Mouse (Mus musculus): ENCODE measurements around the gene Enpp4.

Enpp4 gene

DNA sequence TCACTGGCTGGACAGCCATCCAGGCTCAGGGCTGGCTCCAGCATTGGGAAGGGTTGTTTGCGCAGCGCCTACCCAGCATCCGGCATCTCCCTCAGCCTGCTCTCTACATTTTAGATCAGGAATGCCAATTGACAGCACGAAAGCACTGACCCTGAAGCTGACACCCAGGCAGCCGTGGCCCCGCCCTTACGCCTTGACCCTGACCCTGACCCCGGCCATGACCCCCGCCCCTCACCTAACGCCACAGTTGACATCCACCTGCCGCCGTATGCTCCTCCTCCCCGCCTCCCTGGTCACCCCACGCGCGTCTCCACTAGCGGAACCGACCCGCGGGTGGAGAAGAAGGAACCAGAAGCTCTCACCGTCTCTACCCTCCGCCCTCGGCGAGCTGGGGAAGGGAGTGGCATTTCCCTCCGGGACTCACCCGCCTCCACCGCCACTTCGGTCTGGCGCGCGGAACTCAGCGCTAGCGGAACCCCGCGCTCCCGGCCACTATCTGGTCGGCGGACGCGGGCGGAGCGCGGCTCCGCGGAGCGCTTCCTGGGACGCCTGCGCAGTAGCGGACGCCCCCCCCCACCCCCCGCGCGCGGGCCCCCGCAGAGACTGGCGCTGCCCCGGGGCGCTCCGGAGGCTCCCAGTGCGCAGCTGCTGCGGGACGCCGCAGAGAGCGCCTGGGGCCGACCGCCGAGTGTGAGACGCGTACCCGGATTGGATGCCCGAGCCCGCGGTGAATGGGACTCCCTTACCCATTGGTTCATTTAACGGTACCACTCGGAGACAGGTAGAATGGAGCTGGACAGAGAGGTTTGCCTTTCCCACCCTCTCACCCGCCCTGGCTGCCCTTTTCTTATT lies at the start of gene Enpp4:
Gene Enpp4, minus strand, starts transcription at position 523 of the 852 bp plus-strand sequence.
- peak; percentile 89 to 93 for DNase-seq

DNA sequence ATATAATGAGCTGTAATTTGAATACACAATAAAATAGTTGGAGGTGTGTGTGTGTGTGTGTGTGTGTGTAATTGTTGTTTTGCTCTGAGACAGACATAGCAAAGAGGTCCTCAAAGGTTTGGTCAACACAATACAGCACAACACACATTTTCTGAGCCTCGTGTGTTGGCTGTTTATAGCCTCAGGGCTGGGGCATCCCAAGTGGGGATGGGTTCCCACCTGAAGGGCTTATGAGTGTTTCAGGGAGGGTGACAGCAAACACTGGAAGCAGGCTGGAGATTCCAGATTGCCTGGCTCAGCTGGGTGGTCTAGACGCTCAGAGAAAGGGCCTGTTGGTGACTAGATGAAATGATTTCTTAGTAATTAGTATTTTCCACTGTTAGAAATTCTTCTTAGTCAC lies 49.6 kb upstream of the Enpp4 start:
- DNase-seq, result no peak

DNA sequence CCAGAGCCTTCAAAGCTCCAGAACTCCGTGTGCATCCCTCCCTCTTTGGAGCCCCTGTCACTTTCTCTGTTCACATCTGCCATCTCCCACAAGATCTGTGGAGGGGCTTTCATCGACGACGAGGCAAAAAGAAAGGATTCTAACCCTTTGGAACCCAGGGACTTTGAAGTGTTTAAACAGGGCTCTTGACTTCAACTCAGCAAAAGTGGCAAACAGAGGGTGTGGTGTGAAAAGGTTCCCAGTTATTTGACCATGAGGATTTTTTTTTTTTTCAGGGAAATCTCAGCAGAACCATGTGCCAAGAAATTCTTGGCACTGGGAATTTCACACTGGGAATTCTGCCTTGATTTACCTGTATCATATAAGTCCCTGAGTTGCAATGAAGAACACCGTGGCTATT lies 48.3 kb upstream of the Enpp4 start:
- no peak for DNase-seq

DNA sequence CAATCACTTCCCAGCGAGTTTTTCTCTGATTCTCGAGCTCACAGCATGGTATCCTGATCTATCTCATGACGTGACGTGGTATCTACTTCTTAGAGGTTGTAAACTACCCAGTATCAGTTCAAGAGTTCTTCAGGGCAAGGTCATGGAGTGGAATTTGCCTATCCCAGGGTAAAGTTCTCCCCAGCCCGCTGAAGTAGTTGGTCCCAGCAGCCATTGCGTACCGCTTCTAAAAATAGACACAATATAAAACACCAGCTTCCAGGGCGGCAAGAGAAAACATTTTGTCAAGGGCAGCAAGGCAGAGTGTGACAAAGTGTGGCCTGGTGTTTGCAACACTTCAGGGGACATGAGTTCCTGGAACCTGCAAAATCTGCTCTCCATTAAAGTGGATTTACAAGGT lies 46.3 kb upstream of the Enpp4 start:
- DNase-seq, result peak in 1 of 2 experiments; percentile 31

DNA sequence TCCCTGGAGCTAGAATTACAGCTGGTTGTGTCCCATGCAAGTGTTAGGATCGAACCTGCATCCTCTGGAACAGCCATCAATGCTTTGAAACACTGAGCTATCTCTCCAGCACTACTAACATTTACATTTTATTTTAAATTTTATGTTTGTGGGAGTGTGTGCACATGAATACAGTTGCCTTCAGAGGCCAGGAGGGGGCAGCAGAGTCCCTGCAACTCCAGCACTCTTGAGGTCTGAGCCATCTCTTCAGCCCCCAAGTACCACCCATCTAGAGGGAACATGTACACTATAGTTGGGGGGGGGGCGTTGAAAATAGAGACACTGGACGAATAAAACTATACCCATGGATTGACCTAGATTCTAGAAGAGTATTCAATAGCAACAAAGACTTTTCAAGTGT lies 45.5 kb upstream of the Enpp4 start:
- peak; percentile 77 to 80 for DNase-seq

DNA sequence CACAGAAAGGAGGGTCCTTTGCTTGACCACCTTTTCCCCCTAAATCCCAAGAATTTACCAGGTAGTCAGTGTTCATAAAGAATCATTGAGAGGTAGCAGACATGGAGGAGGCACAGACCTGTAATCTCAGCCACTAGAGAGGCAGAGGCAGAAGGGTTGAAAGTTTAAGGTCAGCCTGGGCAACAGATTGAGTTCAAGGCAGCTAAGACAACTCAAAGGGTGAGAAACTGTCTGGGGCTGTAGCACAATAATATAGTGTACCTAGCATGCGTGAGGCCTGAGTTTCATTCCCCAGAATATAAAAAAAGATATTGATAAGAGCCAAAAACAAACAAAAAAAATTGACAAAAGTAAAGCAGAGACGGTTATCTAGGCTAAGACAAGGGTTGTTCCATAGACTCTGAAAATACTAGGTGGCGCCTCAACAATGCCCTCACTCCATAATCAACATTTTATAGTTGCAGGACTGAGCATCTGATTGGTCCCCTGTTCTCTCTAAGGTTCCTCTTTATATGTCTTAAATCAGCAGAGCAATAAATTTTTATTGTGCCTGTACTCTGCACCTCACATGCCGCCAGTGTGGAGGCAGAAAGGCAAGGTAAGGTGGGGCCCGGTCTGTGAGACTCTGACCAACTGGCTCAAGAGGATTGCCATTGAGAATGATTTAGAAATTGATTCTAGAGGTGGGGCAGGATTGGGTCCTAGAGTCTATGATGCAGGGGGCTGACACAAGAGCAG lies 42.7 kb upstream of the Enpp4 start:
- no peak for DNase-seq

DNA sequence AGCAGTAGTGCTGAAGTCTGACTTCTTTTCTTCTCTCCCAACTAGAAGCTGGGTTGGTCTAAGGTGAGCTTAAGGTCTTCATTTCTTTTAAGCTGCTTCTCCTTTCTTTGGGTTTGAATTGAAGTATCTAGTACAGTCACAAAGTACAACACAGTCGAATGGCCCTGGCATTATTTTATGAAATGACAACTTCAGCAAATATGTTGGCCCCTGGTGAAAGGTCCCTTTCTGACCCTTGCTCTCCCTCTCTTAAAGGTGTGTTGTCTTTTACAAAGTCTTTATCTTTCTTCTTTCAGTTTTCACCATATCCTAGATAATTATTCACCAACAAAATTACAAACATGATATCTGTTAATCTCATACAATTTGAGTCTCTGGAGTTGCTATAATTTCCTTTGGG lies 40.2 kb upstream of the Enpp4 start:
- DNase-seq, result no peak

DNA sequence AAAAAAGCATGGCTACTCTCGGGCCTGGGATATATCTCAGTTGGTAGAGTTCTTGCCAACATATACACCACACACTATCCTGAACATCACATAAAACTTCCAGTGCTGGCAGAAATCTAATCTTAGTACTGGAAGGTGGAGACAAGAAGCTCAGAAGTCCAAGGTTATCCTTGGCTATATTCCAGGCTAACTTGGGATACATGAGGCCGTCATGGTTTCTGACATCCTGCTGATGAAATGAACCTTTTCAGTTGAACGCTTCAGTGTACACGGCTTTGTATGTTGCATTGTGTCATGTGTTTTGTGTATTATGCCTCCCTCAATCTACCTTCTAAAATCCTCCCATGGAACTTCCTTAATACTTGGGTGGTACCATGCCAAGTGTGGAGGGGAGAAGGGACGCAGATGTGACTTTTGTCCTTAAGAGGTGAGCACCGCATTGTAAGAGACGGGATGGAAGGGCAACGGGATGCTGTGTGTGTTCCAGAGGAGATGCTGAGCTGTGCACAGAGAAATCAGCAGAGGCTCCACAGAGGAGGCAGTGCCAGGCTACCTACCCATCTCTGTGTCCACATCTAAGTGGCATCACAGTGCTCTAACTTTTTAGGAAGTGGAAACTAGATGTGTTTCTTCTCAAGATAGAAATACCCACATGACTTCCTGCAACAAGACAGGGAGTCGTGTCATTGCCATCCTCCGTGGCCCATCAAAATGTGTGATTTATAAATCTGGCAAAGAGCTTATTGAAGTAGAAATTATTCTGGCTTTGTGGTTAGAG lies 31.4 kb upstream of the Enpp4 start:
- DNase-seq, result no peak

DNA sequence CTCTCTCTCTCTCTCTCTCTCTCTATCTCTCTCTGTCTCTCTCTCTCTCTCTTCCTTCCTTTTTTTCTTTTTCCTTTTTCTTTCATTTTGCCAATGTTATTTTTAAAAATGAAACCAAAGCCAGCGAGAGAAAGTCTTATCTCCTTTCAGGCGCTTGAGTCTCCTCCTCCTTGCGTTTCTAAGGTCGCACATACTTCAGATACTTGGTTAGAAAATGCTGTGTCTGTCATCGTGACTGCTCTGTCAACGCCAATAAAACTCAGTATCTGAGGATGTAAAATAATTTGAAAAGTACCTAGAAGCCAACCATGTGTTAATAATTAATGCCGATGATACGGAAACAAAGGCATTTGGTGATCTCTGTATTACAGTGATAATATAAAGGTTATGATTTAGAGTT lies 30.4 kb upstream of the Enpp4 start:
- no peak for DNase-seq

DNA sequence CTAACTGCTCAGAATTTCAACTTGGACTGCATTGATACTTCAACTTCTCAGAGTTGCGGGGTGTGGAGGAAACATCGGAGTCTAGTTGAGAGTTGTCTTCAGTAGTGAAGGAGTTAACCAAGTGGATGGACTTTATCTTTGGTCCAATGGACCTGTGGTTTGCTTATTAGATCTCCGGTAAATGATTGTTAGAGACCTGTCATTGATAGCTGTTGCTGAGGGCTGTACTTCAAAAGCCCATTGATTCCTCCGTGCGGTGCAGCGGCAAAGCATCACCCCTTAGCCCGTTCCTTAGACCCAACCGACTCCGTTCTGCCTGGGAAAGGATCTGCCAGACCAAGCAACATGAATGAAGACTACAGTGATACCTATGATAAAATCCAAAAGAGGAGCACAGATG lies 28.9 kb upstream of the Enpp4 start:
- peak; percentile 16 for DNase-seq

DNA sequence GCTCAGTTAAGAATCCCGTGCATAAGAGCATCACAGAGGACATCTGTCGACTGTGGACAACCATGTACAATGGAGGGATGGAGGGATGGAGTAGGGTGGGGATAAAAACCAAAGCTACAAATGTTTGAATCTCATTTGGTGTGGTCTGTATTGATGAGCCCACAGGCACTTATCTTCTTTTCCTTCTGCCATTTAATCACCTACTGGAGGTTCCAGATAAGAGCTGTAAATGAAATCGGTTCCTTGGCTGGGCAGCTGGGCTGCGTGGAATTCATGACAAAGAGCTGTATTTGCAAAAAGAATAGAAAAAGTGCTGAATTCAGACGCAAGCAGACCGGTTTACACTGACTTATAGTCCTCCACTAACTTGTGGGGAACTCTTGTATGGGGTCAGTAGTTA lies 28.5 kb upstream of the Enpp4 start:
- no peak for DNase-seq

DNA sequence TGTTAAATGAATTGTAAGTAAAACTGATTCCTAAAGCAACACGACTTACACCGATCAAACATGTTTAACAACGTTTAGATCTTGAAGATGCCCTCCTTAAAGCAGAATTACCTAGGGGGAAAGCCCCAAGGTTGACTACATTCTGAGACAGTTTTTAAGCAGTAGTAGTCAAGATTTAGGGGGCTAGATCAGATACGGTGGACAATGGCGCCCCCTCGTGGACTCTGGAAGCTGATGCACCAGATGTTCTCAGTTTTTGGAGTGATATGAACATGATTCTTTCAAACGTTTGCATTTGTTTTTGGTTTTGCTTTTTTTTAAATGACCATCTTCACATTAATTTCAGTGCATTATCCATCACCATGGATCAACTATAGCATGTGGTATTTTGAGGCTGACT lies 24.8 kb upstream of the Enpp4 start:
- peak; percentile 84 to 85 for DNase-seq

DNA sequence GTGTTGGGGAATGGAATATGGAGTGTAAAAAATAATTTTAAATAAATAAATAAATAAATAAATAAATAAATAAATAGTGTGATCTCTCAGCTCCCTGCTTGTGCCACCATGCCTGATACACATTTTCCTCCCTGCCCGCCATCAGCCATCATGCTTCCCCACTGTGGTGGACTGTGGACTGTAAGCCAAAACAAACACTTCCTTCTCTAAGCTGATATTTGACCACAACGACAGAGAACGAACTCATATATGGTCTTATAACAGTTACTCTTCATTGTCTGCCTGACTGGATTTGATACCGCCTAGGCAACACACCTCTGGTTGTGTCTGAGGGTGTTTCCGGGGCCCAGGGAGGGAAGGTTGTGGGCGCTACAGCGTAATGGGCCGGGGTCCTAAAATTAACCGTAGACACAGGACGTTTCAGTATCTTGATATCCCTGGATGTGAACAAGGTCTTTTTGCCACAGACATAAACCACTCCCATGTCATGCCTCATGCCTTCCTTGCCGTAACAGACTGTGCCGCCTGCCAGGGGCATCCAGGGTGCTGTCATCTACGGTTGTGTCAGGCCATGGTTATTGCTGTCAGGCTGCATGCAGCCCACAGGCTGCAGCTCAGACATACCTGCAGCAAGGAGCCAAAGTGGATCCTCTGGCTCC lies 23.6 kb upstream of the Enpp4 start:
- DNase-seq, result no peak

DNA sequence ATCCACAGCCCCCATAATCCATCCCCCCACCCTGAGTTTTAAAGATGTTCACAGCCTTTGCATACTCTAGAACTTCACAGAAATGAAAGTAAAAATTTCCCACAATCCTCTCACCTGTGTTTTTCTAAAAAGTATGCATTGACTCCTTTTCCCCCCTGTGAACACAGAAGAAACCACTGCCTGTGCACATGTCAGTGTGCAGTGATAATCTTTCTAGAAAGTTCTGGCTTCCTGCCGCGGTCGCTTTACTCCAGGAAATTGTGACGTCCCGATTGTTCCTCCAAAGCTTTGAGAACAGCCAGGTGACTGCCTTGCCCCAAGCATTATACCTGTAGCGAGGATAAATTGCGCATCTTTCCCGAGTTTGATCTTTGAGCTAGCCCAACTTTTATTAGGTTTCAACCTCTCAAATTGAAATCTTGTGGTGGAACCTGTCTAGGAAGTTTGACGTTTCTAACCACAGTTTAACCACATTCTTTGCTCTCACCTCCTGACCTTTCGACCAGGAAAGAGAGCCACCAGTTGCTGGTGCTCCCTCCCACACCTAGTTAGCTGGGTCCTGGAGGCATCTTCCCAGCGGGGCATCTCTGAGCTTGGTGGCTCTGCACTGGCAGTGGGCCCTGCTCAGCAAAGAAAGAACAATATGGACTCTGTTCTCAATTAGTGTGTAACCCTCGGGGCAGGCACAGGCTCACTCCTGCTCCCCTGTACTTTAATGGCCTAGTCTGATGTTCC lies 15.9 kb upstream of the Enpp4 start:
- DNase-seq, result no peak

DNA sequence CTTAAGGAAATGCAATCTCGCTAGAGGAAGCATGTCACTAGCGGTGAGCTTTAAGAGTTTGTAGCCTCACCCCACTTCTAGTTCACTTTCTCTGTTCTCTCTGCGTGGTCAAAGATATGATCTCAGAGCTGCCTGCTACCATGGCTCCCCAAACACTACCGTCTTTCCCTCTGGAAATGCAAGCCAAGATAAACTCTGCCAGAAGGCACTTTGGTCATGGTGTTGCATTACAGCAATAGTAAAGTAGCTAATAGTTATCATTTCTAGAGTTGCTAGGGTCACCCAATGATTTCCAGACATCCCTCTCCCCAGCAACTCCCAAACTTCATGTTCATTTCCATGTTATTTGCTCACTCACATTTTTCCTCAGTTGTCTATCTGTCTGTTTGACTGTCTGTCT lies 12.6 kb upstream of the Enpp4 start:
- no peak for DNase-seq

DNA sequence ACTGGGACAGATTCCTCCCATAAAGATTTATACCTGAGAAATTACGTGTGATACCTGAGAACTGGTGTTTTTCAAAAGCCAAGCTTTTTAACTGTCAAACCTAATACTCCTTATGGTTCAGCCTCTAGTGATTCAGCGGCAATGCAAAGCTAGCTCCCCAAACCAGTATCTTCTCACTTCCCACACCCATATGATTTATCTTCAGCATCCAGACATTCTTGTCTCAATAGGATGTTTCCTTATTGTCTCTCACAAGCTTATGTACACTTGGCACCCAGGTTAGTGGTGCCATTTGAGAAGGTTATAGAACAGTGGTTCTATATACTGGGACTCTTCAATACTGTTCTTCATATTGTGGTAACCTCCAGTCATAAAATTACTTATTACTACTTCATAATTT lies 12.1 kb upstream of the Enpp4 start:
- DNase-seq, result no peak

DNA sequence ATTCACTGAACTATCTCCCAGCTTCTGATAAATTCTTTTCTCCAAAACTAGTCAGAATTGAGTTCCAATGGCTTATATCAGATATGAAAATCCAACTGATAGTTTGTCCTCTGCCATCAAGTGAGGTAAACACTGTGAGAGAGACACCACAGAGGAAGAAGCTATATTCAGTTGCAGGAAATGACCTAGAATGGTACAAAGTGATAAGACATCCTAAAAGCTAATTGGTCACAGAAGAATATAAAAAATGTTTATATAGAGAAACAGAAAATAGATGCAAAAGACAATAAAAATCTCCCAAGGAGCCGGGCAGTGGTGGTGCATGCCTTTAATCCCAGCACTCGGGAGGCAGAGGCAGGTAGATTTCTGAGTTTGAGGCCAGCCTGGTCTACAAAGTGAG lies 11.0 kb upstream of the Enpp4 start:
- DNase-seq, result no peak

DNA sequence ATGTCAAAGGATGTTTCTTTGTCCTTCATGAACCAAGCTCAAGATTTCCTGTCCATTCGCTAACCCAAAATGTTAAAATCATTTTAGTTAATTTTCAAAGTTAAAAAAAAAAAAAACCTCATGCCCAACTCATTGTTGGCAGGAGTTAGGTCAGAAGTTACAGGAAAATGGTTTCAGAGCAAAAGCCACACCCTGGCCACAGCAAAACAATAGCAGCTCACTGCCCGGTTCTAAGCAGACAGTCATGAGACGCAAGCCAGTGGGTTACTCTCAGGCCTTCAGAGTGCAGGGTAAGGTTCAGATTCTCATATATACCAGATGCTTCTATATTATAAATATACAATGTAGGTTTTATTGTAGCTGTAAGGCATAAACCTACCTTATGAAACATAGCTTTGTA lies 2.7 kb upstream of the Enpp4 start:
- no peak for DNase-seq

DNA sequence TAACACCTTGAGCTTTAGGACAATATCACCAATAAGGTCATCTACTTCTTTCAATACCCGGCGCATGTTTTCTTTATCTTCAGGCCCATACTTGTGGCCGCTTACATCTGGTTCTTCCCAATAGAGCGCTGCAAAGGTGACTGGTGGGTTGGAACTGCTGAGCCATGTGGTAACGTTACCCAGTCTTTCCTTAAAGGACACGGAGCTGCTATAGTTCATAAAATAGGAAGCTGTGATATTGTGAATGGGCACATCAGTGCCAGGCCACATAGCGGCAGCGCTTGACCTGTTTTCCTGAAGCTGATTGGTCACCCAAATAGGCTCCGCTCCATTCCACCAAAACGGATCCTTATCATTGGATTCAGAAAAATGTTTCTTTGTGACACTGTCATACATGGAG lies 3.6 kb downstream of the Enpp4 start:
- no peak for DNase-seq

DNA sequence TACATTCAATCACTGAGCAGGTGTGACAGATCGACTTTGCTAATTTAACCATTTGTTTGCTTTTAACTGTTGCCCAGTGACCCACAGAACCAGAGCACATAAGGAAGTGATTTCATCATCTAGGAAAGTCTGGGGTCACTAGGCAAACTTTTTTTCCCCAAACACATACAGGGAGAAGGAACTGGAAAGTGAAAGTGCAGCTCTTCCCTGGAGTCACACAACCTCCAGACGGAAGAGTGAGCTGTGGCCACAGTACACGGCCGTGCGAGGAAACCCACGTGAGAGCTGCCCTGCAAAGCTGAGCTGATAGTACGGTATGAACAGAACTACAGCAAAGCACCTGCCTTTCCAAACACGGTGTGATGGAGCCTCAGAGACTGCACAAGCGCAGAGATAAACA lies 4.7 kb downstream of the Enpp4 start:
- DNase-seq, result no peak

DNA sequence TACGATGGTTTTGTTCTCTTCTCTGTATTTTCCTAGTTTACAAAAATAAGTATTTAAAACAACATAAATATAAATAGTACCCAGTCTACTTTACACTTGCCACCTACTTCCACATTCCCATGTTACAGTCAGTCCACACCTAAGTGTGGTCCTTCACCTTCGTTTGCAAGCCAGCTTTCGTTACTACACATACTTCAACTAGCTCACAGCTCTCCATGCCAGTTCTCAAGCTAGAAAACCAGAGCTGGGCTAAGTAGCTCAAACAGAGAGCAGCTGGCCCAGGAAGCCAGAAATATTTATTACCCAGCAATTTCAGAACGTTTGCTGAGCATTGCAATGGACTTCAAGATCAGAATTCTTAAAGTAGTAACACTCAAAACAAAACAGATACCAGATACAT lies 5.1 kb downstream of the Enpp4 start:
- DNase-seq, result no peak

DNA sequence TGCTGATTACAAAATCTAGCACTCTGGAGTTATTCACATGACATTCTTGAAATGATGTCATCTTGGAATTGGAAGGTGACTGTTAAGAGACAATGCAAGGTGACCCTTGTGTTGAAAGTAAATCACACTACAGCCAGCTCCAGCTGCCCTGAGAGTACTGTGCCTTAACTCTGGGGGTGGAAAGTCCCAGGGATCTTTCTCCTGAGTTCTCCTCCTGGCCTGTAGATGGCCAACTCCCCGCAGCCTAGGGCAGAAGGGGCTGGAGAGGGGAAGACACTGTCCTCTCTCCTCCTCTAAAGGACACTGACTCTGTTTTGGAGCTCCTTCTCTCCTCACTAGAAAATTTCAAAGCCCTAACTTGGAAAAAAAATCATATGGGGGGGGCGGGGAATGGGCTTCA lies 14.1 kb downstream of the Enpp4 start:
- DNase-seq, result no peak
